Mouse (Mus musculus): ENCODE data around the gene Mfsd11. TPM values are rescaled to one million over a fixed set of nuclear protein-coding genes. Genes with fewer than 3 reads are reported as not detected.
A peak's percentile ranks its signal among the peaks of the same experiment; 100 is the strongest.

Gene Mfsd11
- 37.6 and 39.9 TPM in 2 replicates for polyA plus RNA-seq (2016; fragmentation: Nextera tagmentation; extraction: Ambion mirVana)

DNA sequence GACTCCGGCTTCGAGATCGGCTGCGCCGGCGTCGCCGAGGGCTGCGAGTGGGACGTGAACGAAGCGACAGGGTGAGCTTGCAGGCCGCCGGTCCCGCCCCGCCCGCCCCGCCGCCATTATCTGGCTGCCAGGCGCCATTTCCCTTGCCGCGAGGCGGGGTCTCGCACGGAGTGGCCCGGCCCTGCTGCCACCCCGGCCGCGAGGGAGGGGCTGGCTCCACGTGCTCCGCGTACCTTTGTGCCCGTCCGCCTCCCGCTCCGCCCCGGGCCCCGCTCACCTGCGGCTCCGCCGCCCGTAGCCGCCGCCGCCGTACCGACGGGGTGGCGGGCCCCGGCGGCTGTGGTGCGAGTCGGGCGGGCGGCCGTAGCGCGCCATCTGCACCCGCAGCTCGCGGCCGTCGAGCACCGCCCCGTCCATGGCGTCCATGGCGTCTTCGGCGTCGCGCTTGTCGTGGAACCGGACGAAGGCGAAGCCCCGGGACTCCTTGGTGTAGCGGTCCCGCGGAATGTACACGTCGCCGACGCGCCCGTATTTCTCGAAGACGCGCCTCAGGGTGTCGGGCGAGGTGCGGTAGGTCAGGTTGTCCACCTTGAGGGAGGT, at the start of gene Mfsd11:
Gene Mfsd11, plus strand, starts transcription at position 150 of the 600 bp plus-strand sequence.
- peak; percentile 72 for ATAC-seq (ENCODE audit: insufficient number of reproducible peaks, low FRiP score)
- under 1% methylated on average over 79 of the region's 91 CpGs for WGBS
- peaks cover 27% of the 10 kb centered on the region for H3K4me1 ChIP-seq (replicated peaks)

DNA sequence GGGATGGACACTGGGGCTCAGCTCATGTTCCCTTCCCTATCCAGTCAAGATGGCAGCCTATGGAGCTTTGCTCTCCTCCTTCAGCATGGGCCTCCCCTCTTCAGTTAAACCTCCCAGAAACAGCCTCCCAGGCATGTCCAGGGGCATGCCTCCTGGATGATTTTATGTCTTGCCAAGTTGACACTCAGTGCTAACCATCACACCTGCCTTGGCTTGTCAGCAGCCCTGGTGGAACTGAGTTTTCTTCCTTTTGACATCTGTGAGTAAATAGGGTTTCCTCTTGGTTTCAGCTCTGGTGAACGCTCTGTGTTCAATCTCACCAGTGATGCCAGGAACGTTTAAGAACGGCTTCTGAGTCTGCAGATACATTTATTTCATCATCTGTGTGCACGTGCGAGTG, 49.5 kb upstream of the Mfsd11 start:
- H3K36me3 ChIP-seq: no peaks in the 10 kb centered on the region; the same call in 1 of the 2 replicates
- H3K27ac ChIP-seq (ENCODE audit: poor library complexity, severe bottlenecking): no peak overlapping the region
- no peak overlapping the region for H3K4me2 ChIP-seq
- H3K4me1 ChIP-seq (replicated peaks): peaks cover 6% of the 10 kb centered on the region
- no peak overlapping the region for H3K9ac ChIP-seq
- no peaks in the 10 kb centered on the region for H3K27me3 ChIP-seq (replicated peaks)
- no peak for ATAC-seq (ENCODE audit: insufficient number of reproducible peaks, low FRiP score)
- 76% methylated on average over 5 of the region's 5 CpGs for WGBS
- no peaks in the 10 kb centered on the region for H3K9me3 ChIP-seq (replicated peaks)
- H3K4me3 ChIP-seq: no peak overlapping the region

More for the DNA sequence above, at the start of gene Mfsd11:
- Histone ChIP-seq H3K27ac (ENCODE audit: poor library complexity, severe bottlenecking) (peak within 1 kb of the TSS; percentile 99), H3K9ac (peak within 1 kb of the TSS; percentile 96), H3K4me2 (peak within 1 kb of the TSS; percentile 88), H3K9me3 (replicated peaks) (no peaks in the 10 kb centered on the region), H3K27me3 (replicated peaks) (no peaks in the 10 kb centered on the region), H3K4me3 (peak within 1 kb of the TSS; percentile 94), H3K36me3 (peaks cover 41% of the 10 kb centered on the region)

DNA sequence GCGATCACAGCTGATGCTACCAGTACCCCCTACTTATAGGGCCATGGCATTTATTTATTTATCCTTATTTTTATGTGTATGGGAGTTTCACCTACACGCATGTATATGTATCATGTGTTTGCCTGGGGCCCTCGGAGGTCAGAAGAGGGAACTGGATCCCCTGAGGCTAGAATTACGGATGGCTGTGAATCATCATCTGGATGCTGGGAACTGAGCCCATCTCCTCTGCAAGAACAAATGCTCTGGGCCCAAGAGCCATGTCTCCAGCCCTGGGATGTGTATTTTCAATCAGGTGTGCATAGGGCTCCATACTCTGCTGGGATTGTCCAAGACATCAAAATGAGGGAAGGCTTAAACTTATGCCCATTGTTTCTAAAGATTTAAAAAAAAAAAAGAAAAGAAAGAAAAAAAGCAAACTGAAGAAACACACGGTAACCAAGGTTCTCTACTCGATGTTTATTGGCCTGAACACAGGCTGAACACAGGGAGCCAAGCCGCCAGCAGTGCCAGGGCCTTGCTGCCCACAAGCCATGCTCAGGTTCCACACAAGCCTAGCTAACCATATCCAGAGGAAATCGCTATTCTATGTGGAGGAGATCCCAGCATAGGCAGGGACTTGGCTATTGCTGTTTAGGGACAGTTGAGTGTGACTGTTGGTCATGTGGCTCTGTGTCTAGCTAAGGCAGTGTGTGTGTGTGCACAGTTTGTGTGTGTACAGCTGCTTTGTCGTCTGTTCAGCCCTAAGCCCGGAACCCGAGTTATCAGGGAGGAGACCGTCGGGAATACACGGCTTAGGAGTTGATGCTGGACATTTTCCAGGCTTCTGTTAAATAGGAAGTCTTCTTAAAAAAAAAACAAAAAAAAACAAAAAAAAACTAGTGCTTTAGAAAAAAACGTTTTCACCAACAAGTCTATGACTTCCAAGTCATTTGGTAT, 45.8 kb upstream of the Mfsd11 start:
- ATAC-seq (ENCODE audit: insufficient number of reproducible peaks, low FRiP score): no peak
- H3K27ac ChIP-seq (ENCODE audit: poor library complexity, severe bottlenecking): peak overlapping the region; percentile 61
- WGBS: 57% methylated on average over 15 of the region's 15 CpGs
- 0 out of 2 replicates have a peak overlapping the region, but pooled peaks have one; percentile 31 for H3K9ac ChIP-seq
- H3K36me3 ChIP-seq: peaks cover 3% of the 10 kb centered on the region; the same call in 1 of the 2 replicates
- H3K4me3 ChIP-seq: no peak overlapping the region
- no peaks in the 10 kb centered on the region for H3K9me3 ChIP-seq (replicated peaks)
- H3K27me3 ChIP-seq (replicated peaks): peaks cover 10% of the 10 kb centered on the region
- H3K4me2 ChIP-seq: no peak overlapping the region
- H3K4me1 ChIP-seq (replicated peaks): peaks cover 10% of the 10 kb centered on the region

DNA sequence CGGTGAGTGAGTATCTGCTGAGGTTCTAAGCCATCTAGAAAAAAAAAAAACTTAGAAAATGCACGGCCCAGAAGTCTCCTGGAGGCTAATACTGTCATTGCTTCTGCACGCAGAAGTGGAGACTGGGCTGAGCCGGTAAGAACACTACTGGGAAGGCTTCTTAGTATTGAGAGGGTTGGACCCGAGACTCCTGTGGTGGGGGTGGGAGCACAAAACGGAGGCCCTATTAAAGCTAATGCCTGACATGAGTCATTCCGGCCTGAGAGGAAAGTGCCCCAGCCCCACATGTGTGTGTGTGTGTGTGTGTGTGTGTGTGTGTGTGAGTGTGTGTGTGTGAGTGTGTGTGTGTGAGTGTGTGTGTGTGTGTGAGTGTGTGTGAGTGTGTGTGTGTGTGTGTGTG, 45.1 kb upstream of the Mfsd11 start:
- H3K4me3 ChIP-seq: no peak overlapping the region
- no peak overlapping the region for H3K9ac ChIP-seq
- peaks cover 3% of the 10 kb centered on the region; the same call in 1 of the 2 replicates for H3K36me3 ChIP-seq
- H3K27me3 ChIP-seq (replicated peaks): peaks cover 10% of the 10 kb centered on the region
- no peaks in the 10 kb centered on the region for H3K9me3 ChIP-seq (replicated peaks)
- 0 out of 2 replicates have a peak, but pooled peaks have one; percentile 14 for ATAC-seq (ENCODE audit: insufficient number of reproducible peaks, low FRiP score)
- 51% methylated on average over 7 of the region's 7 CpGs for WGBS
- H3K4me2 ChIP-seq: no peak overlapping the region
- peaks cover 16% of the 10 kb centered on the region for H3K4me1 ChIP-seq (replicated peaks)
- peak overlapping the region; percentile 70 for H3K27ac ChIP-seq (ENCODE audit: poor library complexity, severe bottlenecking)

DNA sequence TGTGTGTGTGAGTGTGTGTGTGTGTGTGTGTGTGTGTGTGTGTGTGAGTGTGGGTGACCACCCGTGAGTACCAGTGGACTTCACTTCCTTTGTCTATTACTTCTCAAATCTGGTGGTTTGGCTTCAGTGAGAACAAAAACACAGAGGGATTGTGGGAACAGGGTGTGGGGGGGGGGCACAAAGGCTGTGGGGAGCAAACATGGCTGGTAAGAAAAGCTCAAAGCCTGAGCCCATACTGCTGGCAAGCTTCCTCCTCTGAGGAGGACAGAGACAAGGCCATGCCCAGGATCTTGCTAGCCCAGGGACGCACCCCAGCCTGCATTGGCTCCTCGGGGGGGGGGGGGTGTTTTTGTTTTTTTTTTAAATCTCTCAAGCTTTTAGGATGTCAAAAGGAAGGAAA, 44.7 kb upstream of the Mfsd11 start:
- Histone ChIP-seq H3K4me2 (no peak overlapping the region), H3K27ac (ENCODE audit: poor library complexity, severe bottlenecking) (peak overlapping the region; percentile 70), H3K4me3 (no peak overlapping the region), H3K36me3 (peaks cover 3% of the 10 kb centered on the region; the same call in 1 of the 2 replicates), H3K27me3 (replicated peaks) (peaks cover 10% of the 10 kb centered on the region), H3K9ac (no peak overlapping the region), H3K4me1 (replicated peaks) (peaks cover 20% of the 10 kb centered on the region), H3K9me3 (replicated peaks) (no peaks in the 10 kb centered on the region)
- 85% methylated on average over 3 of the region's 3 CpGs for WGBS
- ATAC-seq (ENCODE audit: insufficient number of reproducible peaks, low FRiP score): no peak

DNA sequence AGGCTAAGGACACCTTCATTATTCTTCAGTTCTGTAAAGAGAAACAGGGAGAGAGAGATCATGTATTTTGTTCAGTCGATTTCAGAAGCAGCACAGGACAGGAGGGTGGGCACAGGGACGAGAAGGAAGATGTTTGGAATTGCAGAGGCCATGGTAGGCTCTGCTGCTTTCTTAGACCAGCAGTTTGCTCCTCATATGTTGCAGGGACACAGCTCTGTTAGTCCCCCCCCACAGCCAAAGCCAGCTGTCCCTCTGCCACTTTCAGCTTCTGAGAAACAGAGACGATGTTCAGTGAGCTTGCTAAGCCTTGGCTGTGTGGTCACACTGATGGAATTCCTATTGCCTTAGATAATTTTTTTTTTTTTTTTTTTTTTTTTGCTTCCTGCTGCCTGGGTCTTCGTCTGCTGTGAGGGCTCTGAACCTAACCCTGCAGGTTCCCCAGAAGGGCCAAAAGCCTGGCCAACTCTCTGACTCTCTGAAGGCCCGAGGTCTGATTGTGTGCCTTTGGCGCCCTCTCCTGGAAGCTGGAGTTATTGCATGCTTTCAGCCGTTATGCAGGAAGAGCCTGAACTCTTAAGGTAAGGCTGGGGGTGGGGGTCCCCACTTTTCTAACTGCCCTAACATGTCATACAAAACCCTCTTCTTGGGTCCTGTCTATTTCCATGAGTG, 44.2 kb upstream of the Mfsd11 start:
- H3K27me3 ChIP-seq (replicated peaks): peaks cover 10% of the 10 kb centered on the region
- H3K9ac ChIP-seq: no peak overlapping the region
- H3K4me1 ChIP-seq (replicated peaks): peaks cover 25% of the 10 kb centered on the region
- H3K36me3 ChIP-seq: peaks cover 3% of the 10 kb centered on the region; the same call in 1 of the 2 replicates
- 17% methylated on average over 7 of the region's 7 CpGs for WGBS
- no peaks in the 10 kb centered on the region for H3K9me3 ChIP-seq (replicated peaks)
- peak overlapping the region; percentile 70 for H3K27ac ChIP-seq (ENCODE audit: poor library complexity, severe bottlenecking)
- no peak overlapping the region for H3K4me3 ChIP-seq
- ATAC-seq (ENCODE audit: insufficient number of reproducible peaks, low FRiP score): no peak
- H3K4me2 ChIP-seq: no peak overlapping the region

DNA sequence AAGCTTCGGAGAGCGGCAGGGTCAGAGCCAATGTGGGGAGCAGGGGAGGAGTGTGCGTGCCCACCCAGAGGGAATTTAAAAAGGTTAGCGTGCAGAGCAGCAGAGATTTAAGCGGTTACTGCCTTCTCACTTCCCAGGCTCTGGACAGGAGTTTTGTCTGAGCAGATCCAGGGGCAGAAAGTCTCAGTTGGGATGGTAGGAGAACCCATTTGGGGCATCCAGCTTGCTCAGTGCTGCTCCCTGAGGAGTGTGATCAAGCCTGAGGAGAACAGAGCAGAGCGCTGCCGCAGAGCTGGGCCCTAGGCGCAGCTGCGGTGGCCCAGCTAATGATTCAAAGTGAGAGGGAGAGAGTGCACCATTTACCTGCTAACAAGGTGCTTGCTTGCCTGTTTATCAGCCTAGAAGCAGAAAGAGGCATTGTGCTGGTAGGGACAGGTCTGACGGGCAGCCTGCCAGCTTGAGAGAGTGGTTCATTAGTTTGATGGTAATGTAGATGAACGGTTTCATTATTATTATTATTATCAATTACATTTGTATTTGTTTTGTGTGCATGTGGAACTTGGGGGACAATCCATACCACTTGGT, 43.3 kb upstream of the Mfsd11 start:
- 71% methylated on average over 11 of the region's 11 CpGs for WGBS
- H3K4me2 ChIP-seq: no peak overlapping the region

DNA sequence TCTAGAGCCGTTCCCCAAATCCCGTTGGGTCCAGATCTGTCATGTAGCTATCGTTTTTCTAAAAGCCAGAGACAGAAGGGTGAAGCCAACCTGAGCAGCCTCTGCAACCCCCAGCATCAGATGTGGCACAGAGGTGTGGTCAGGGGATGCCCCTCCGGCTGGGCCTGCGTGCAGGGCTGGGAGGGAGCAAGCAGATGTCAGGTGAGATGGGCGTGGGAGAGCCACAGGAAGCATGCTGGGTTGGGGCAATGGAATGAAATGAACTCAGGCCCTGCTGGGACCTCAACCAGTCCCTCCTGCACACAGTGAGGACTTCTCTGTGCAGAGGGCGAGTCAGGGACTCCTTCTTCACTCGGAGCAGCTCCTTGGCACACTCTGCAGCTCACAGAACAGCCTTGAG, 42.7 kb upstream of the Mfsd11 start:
- no peak for ATAC-seq (ENCODE audit: insufficient number of reproducible peaks, low FRiP score)
- no peak overlapping the region for H3K9ac ChIP-seq
- no peaks in the 10 kb centered on the region for H3K9me3 ChIP-seq (replicated peaks)
- peaks cover 40% of the 10 kb centered on the region for H3K4me1 ChIP-seq (replicated peaks)
- 72% methylated on average over 8 of the region's 8 CpGs for WGBS
- no peak overlapping the region for H3K27ac ChIP-seq (ENCODE audit: poor library complexity, severe bottlenecking)
- no peak overlapping the region for H3K4me3 ChIP-seq
- 0 out of 2 replicates have a peak, but pooled peaks cover 3% of the 10 kb centered on the region for H3K36me3 ChIP-seq
- peaks cover 10% of the 10 kb centered on the region for H3K27me3 ChIP-seq (replicated peaks)
- H3K4me2 ChIP-seq: no peak overlapping the region

More for the DNA sequence above, 43.3 kb upstream of the Mfsd11 start:
- no peak overlapping the region for H3K4me3 ChIP-seq
- H3K4me1 ChIP-seq (replicated peaks): peaks cover 33% of the 10 kb centered on the region
- H3K9me3 ChIP-seq (replicated peaks): no peaks in the 10 kb centered on the region
- peaks cover 3% of the 10 kb centered on the region; the same call in 1 of the 2 replicates for H3K36me3 ChIP-seq
- ATAC-seq (ENCODE audit: insufficient number of reproducible peaks, low FRiP score): no peak
- no peak overlapping the region for H3K27ac ChIP-seq (ENCODE audit: poor library complexity, severe bottlenecking)
- no peak overlapping the region for H3K9ac ChIP-seq
- H3K27me3 ChIP-seq (replicated peaks): peaks cover 10% of the 10 kb centered on the region

DNA sequence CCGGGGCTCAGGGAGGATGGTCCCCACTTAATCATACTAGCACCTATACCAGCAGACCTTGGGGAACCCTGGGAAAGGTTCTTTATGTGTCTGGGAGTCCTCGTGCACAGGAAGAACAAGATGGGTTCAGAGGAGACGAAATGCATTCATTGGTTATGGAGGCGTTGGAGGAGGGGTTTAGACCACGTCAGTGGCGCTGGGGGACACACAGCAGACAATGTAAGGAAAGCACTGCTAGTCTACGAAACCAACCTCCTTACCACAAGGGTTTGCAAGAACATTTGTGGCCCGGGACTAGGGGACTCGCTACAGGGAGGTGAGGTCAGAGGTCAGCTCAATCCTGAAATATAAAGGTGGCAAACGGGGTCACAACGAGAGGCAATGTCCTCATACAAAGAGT, 41.7 kb upstream of the Mfsd11 start:
- no peak overlapping the region for H3K4me2 ChIP-seq
- peaks cover 10% of the 10 kb centered on the region for H3K27me3 ChIP-seq (replicated peaks)
- no peak for ATAC-seq (ENCODE audit: insufficient number of reproducible peaks, low FRiP score)
- no peak overlapping the region for H3K4me3 ChIP-seq
- H3K9me3 ChIP-seq (replicated peaks): no peaks in the 10 kb centered on the region
- H3K27ac ChIP-seq (ENCODE audit: poor library complexity, severe bottlenecking): no peak overlapping the region
- H3K36me3 ChIP-seq: 0 out of 2 replicates have a peak, but pooled peaks cover 3% of the 10 kb centered on the region
- peaks cover 48% of the 10 kb centered on the region for H3K4me1 ChIP-seq (replicated peaks)
- no peak overlapping the region for H3K9ac ChIP-seq
- WGBS: 77% methylated on average over 11 of the region's 11 CpGs

DNA sequence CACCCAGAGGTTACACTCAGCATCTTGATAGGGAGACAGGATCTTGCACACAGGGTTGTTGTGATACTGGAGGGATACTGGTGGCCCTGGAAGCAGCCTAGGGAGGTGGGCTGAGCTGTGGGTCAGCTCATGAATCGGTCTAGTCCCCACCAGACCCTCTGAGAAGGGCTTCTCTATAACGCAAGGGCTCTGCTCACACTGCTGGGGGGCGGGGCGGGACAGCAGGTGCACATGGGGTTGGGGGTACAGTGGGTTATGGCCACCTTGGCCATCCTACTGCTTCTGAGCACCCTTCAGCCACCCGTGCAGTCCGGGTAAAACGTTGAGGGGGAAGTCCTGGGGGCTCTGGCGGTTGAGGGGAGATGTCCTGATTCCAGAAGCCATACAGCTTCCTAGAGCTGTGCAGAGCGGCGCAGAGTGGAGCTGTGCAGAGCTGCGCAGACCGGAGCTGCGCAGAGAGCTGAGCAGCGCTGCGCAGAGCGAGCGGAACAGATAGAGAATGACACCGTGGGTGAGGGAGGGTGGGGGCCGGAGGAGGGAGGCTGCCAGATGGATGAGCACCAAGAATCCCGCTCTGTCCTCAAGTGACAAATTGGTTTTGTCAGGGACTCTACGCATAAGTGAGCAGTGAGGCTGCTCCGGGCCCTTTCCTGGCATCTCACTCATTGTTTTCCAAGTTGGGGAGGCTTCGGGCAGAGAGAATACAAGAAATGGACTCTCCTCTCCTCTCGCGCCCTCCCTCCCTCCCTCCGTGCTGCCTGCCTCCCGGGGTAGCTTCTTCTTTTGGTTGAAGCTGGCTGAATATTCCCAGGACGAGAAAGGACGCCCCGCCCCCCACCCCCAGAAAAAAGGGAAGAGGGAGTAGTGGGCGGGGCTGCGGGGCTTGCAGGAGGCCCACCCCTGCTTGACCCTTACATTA, 41.0 kb upstream of the Mfsd11 start:
- H3K4me3 ChIP-seq: peak overlapping the region; percentile 45
- H3K27ac ChIP-seq (ENCODE audit: poor library complexity, severe bottlenecking): peak overlapping the region; percentile 61
- peak overlapping the region; percentile 67 for H3K9ac ChIP-seq
- ATAC-seq (ENCODE audit: insufficient number of reproducible peaks, low FRiP score): peak; percentile 68
- 19% methylated on average over 30 of the region's 32 CpGs for WGBS
- H3K27me3 ChIP-seq (replicated peaks): peaks cover 10% of the 10 kb centered on the region
- 0 out of 2 replicates have a peak, but pooled peaks cover 3% of the 10 kb centered on the region for H3K36me3 ChIP-seq
- peak overlapping the region; percentile 82 for H3K4me2 ChIP-seq
- peaks cover 54% of the 10 kb centered on the region for H3K4me1 ChIP-seq (replicated peaks)
- no peaks in the 10 kb centered on the region for H3K9me3 ChIP-seq (replicated peaks)
